Mouse (Mus musculus): ENCODE data around the gene Acot7.

Acot7 gene

GRCm38 (mm10) chr4:152182205-152182604 lies 4.3 kb downstream of the Acot7 start:
- DNase-seq = no peak

- no peak for DNase-seq
Observed at GRCm38 (mm10) chr4:152184353-152185035, 6.6 kb downstream of the Acot7 start.

- DNase-seq = peak; percentile 73
Observed at GRCm38 (mm10) chr4:152185137-152185509, 7.2 kb downstream of the Acot7 start.

GRCm38 (mm10) chr4:152185510-152186204 lies 7.7 kb downstream of the Acot7 start:
- peak; percentile 73 for DNase-seq

- peak; percentile 36 for DNase-seq
Observed at GRCm38 (mm10) chr4:152186205-152187082, 8.5 kb downstream of the Acot7 start.

- DNase-seq = no peak
Observed at GRCm38 (mm10) chr4:152187142-152187541, 9.2 kb downstream of the Acot7 start.

GRCm38 (mm10) chr4:152188651-152189050 lies 10.7 kb downstream of the Acot7 start:
- no peak for DNase-seq

GRCm38 (mm10) chr4:152189071-152189470 lies 11.1 kb downstream of the Acot7 start:
- DNase-seq = no peak

- DNase-seq = no peak
Observed at GRCm38 (mm10) chr4:152189691-152190090, 11.8 kb downstream of the Acot7 start.

- no peak for DNase-seq
Observed at GRCm38 (mm10) chr4:152190096-152190653, 12.2 kb downstream of the Acot7 start.

- DNase-seq = no peak
Observed at GRCm38 (mm10) chr4:152190701-152191100, 12.8 kb downstream of the Acot7 start.

GRCm38 (mm10) chr4:152192569-152192968 lies 14.6 kb downstream of the Acot7 start:
- DNase-seq = no peak

GRCm38 (mm10) chr4:152194476-152195175 lies 16.7 kb downstream of the Acot7 start:
- no peak for DNase-seq

- no peak for DNase-seq
Observed at GRCm38 (mm10) chr4:152196276-152196675, 18.3 kb downstream of the Acot7 start.

- DNase-seq = no peak
Observed at GRCm38 (mm10) chr4:152197545-152197944, 19.6 kb downstream of the Acot7 start.

GRCm38 (mm10) chr4:152199617-152200016 lies 21.7 kb downstream of the Acot7 start:
- DNase-seq = no peak

- DNase-seq = no peak
Observed at GRCm38 (mm10) chr4:152201492-152201891, 23.6 kb downstream of the Acot7 start.

GRCm38 (mm10) chr4:152202418-152202817 lies 24.5 kb downstream of the Acot7 start:
- DNase-seq = no peak

- DNase-seq = no peak
Observed at GRCm38 (mm10) chr4:152202905-152203304, 25.0 kb downstream of the Acot7 start.

GRCm38 (mm10) chr4:152204663-152205062 lies 26.7 kb downstream of the Acot7 start:
- no peak for DNase-seq

GRCm38 (mm10) chr4:152206199-152206598 lies 28.3 kb downstream of the Acot7 start:
- no peak for DNase-seq

- DNase-seq = no peak
Observed at GRCm38 (mm10) chr4:152209623-152210022, 31.7 kb downstream of the Acot7 start.

GRCm38 (mm10) chr4:152212091-152212505 lies 34.2 kb downstream of the Acot7 start:
- no peak for DNase-seq

Measured in embryo, embryonic 11 days (tissue).